Mouse (Mus musculus) layer of hippocampus, adult 18-20 months (tissue): ENCODE data around the gene Card10. TPM values are rescaled to one million over a fixed set of nuclear protein-coding genes. Genes with fewer than 3 reads are reported as not detected.

Experiments used
- DNase-seq, 2 experiments: peaks; one replicate each; pipeline ENCODE4 v3.0.0; 2022; ENCODE audit warnings: low spot score in 2 of 2
- total RNA-seq, 2 experiments: library from RNA; stranded (reverse); gene quantifications; 2 replicates each; pipeline ENCODE4 v1.2.3; 2021

Gene Card10
- total RNA-seq, 2 experiments from 2014 or later: 5.9 to 6.7 TPM

DNA sequence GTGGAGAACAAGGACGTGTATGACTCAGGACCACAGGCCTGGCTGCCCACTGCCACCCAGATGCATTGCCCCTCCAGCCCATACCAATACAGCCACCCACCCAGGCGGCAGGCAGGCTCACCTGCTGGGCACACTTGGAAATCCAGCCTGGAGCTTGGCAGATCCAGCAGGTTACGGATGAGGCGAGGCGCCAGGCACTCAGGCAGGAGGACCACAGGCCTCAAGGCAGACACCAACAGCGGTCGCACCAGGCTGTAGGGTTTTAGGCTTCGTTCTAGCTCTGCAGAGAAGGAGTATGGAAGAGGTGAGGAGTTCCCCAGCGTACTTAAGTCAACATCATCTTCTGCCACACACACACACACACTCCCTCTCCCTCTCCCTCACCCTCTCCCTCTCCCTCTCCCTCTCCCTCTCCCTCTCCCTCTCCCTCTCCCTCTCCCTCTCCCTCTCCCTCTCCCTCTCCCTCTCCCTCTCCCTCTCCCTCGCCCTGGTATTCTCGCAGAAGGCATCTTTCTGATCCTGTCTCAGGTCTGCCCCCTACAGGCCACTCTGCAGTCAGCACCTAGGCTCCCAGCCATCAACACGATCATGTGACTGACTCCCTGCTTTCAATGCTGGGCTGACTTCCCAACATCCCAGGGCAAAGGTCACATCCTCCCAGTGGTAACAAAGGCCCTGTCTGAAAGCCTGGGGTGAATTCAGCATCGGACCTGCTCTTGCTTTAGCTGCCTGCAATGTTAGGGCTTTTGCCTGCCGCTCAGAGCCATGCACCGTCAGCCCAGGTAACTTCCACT, 24.6 kb downstream of the Card10 start:
- DNase-seq: peak; percentile 90 to 98

DNA sequence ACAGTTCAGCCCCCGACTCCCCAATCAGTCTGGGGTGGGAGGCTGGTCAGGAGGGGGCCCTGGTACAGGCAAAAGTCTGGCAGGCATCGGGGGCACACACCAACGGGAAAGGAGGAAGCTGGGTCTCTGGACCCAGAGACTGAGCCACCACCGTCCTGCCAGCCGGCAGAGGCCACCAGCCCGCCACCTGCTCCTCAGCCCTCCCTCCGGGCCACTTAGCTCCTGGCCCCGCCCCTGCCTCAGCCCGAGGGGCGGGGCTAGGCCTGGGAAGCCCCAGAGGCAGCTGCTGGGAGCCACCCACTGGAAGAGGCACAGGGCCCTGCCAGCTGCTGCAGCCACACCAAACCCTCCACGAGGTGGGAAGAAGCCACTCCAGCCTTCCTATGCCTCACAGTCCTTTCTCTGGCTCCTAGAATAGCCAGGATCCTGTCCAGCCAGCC, 29.5 kb downstream of the Card10 start, which contains the start of gene Mfng:
TSS of gene Mfng (minus strand) at position 186 of the 440 bp plus-strand sequence.
- DNase-seq: peak in 1 of 2 experiments; percentile 31

DNA sequence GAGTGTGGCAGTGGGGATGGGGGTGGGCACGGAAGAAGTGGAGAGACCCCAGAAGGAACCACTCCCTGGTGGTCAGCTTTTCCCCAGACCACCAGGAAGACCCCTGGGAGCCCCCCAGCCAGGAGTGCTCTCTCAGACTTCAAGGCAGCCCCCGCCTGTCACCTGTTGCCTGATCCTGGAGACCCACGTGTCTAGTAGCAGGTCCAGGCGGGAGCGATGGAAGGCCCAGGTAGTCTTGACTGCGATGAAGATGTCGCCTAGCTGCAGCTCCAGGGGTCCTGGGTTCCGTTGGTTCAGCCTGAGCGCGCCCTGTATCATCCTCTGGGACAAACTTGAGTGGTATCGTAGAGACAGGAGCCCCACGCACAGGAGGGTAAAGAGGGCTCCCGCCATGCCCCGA, 30.0 kb downstream of the Card10 start:
- DNase-seq: no peak

DNA sequence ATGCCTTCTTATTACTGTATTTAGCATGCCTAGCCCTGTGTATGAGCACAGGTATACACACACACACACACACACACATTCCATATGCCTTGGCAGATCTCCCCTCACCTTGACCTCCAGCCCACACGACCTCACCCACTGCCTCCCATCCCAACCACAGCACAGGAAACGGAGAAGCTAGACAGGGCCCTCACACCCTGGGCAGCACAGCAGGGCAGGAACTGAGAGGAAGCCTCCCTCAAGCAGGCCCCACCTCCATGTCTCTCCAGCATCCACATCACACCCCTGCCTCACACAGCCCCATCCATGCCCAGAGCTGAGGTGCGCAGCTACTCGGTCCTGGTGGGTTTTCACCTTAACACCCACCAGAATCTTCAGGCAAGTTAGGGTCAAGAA, 30.5 kb downstream of the Card10 start:
- no peak for DNase-seq

DNA sequence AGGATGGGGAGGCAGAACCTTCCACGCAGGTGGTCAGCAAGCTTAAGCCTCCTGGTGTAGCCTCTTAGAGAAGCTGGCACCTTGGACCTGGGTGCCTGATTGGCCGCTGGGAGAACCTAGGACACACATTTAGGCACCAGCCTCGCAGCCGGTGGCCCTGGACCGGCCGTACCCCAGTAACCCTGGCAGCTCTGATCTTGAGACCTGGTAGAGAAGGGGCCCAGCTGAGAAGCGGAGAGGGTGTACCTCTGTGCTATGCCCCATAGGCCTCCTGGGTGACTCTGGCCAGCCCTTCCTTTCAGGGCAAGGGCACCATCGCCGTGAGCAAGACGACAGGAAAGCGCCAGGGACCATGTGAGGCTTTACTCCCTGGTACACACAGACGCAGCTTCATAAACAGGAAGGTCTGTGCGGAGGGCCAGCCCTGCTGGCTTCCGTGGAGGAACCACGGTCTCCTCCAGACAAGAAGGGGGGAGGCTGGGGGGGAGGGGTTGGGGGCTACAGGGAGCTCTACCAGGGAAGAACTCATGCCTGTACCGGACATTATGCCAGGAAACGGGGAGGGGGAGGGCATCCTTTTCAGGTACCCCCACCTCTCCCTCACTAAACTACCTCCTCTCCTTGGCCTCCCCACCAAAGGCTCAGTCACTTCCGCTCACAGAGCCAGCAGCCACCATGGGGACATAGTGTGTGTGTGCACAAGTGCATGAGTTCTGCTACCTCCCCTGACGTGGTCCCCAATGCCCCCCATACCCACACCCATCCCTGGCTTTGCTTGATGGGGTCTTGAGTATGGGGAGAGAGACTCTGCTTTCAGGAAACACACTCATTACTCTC, 31.1 kb downstream of the Card10 start:
- no peak for DNase-seq

GRCm38 (mm10) chr15:78770983-78771355, 31.9 kb downstream of the Card10 start:
- no peak for DNase-seq

GRCm38 (mm10) chr15:78770234-78770982, 32.4 kb downstream of the Card10 start:
- no peak for DNase-seq

- DNase-seq: no peak
These were observed 33.8 kb downstream of the Card10 start for GRCm38 (mm10) chr15:78769064-78769463.

GRCm38 (mm10) chr15:78763704-78764103, 39.1 kb downstream of the Card10 start:
- DNase-seq: no peak

DNA sequence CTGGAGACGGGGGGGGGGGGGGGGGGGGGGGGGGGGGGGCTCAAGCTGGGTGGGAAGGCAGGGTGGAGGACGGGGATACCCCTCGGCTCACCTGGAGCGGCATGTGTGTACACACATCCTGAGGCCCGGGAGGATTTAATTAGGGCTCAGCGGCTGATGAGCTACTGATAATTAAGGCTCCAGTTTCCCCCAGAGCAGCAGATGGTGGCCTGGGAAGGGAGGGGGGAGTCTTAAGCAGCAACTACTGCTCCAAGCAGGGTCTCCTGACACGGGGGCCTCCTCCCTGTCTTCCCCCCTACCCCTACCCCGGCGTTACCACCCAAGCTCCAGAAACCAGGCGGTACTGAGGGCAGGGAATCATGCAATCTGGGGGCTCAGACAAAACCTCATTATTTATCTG, 39.6 kb downstream of the Card10 start:
- DNase-seq: no peak

DNA sequence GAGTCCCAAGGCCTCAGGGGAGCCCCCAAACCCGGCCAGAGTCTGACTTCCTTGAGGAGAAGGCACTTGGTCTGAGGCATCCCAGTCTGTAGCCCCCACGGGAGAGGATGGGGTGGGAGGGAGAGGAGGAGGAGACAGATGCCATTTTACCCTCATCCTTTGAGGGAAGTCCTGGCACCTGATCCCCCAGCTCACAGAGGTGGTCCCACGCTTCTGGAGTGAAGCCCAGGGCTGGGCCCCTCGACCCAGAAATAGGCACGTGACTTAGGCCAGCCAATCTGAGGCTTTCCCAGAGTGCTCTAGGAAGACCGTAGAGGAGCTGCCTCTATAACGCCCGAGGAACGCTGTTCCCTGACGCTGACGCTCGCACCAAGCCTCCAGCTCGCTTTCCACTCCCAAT, 41.7 kb downstream of the Card10 start:
- DNase-seq: no peak

GRCm38 (mm10) chr15:78758132-78758531, 44.7 kb downstream of the Card10 start:
- no peak for DNase-seq

- DNase-seq: no peak
These were observed 46.7 kb downstream of the Card10 start for GRCm38 (mm10) chr15:78755966-78756725.

DNA sequence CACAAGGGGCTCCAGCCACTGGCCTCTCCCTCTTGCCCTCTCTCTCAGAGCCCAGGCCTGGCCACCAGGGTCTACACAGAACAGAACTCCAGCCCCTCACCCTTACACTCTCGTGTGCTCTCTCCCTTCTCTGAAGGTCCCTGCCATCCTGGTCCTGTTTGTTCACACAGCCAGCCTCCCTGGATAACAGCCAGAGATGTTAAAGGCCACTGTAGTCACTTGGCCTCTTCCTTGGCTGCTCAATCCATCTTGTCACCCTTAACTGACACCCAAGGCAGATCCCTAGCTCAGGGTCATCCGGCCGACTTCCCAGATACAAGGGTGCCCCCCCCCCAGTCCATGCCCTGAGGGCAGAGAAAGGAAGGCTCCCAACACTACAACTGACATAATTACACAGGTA, 47.6 kb downstream of the Card10 start:
- no peak for DNase-seq

GRCm38 (mm10) chr15:78754144-78754543, 48.7 kb downstream of the Card10 start:
- no peak for DNase-seq

- DNase-seq: no peak
These were observed 49.9 kb downstream of the Card10 start for GRCm38 (mm10) chr15:78752991-78753390.

DNA sequence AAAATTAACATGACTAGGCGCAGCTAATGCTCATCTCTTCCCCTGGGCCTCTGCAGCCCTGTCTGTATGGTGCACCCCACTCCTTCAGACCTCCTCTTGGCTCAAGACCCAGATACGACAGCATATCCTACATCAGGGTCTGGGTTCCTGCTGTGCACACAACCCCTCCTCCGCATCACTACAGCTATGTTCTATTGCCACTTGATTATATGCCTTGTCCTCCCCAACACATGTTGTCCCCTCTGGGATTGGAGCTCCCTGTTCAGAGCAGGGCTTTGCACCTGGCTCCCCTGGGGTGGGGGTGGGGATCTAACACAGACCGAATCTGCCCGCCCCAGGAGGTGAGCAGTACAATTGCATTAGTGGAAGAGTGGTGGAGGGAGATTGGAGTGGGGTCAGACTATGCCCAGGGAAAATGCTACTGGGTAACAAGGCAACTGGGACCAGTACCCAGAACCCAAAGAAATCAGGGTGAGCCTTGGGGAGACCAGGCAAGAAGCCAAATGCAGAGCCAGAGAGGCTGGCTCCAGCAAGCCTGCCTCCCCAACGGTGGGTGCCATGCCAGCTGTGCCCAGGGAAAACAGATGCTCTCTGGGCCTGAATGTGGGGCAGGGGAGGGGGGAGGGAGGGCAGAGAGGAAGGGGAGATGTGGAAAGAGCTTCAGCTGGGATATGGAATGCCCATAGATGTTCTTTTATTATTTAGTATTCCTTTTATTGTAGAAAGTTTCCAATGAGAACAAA, 52.1 kb downstream of the Card10 start:
- no peak for DNase-seq

DNA sequence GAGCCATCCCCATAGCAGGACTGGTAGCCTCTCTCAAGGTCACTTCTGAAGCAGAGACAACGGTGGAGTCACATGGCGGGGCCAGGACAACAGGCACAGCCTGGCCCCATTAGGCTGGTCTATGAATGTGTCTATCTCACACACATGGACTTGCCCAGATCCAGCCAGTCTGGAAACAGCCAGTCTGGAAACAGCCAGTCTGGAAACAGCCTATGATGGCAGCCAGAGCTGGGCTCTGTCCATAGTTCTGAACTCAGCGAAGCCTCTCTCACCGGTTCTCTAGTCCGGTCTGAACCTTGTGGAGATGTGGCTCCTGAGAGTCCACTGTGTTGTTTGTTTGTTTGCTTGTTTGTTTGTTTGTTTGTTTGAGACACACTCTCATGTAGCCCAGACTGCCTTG, 53.0 kb downstream of the Card10 start:
- no peak for DNase-seq

DNA sequence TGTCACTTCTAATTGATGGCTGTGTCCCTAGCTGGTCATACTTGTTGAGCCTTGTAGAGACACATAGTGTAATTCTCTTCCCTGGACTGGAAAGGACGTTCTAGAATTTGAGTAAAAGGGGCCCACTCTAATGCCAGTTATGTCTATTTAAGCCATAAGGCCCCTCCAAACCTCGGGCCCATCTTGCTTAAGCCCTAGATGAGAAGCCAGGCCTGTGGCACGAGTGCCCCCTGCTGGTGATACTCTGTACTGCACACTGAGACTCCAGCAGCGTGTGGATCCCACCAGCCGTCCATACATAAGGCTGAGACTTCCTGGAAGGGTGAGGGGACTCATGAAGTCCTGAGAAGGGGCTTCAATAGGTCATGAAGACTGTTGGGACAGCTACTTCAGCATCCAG, 58.6 kb downstream of the Card10 start:
- DNase-seq: peak; percentile 65 to 92

- no peak for DNase-seq
These were observed 60.0 kb downstream of the Card10 start for GRCm38 (mm10) chr15:78742831-78743230.
